Mouse (Mus musculus) thymus, adult 2 months (tissue): ENCODE data around the gene Vmn1r171. TPM values are rescaled to one million over a fixed set of nuclear protein-coding genes. Genes with fewer than 3 reads are reported as not detected.
"Not testable (repeated sequence)": the region's sequence is repeated elsewhere in the genome, so short reads cannot be mapped to it uniquely, and the experiment has no call there.

Experiments
- DNase-seq: peaks from one replicate; pipeline ENCODE4 v3.0.0; 2021
- H3K27ac ChIP-seq: fragments of 200-500 bp; 2 replicates; pipeline ENCODE4 v1.5.1; 2012; ENCODE audit warnings: low read length, control low read depth; ENCODE audit not compliant: control insufficient read depth, insufficient read depth
- H3K27me3 ChIP-seq: fragments of 200-500 bp; 2 replicates; pipeline ENCODE4 v1.6.1; 2012; ENCODE audit warnings: mild to moderate bottlenecking, low read length, moderate library complexity, mixed read lengths; ENCODE audit not compliant: control insufficient read depth, insufficient read depth
- H3K36me3 ChIP-seq: fragments of 200-500 bp; 2 replicates; pipeline ENCODE4 v1.6.1; 2012; ENCODE audit warnings: mild to moderate bottlenecking, low read length, moderate library complexity; ENCODE audit not compliant: control insufficient read depth, insufficient read depth
- H3K4me1 ChIP-seq: fragments of 200-500 bp; replicated peaks from 2 replicates; pipeline ENCODE4 v1.6.1; 2012; ENCODE audit warnings: low read length; ENCODE audit not compliant: control insufficient read depth, insufficient read depth
- H3K4me3 ChIP-seq: fragments of 200-500 bp; 2 replicates; pipeline ENCODE4 v1.5.1; 2012; ENCODE audit warnings: mild to moderate bottlenecking, low read length, control low read depth, moderate library complexity; ENCODE audit not compliant: control insufficient read depth, insufficient read depth
- CTCF ChIP-seq: fragments of 200-500 bp; IDR thresholded peaks from 2 replicates; pipeline ENCODE4 v1.5.1; 2012; ENCODE audit warnings: mild to moderate bottlenecking, control low read depth, low read length, moderate library complexity, borderline replicate concordance; ENCODE audit not compliant: control insufficient read depth, poor library complexity, insufficient read depth; ENCODE audit errors: extremely low read depth
- POLR2A ChIP-seq: fragments of 200-500 bp; IDR thresholded peaks from 2 replicates; pipeline ENCODE4 v1.6.1; 2012; ENCODE audit warnings: mild to moderate bottlenecking, low read length, control low read depth, moderate library complexity; ENCODE audit not compliant: control insufficient read depth, poor library complexity, insufficient read depth; ENCODE audit errors: extremely low read depth
- WGBS: fragments of 180-500 bp; shearing (Covaris S2); methylation state at CpG from one replicate; pipeline ENCODE4 v1.1.7; 2018; 5-methylcytosine and 5-hydroxymethylcytosine counted together
- polyA plus RNA-seq: library from polyadenylated mRNA; depleted of rRNA; stranded (reverse); fragments of >200 nt; gene quantifications from 2 replicates; pipeline ENCODE4 v1.2.3, GENCODE M21; 2012; rRNA removed

The Vmn1r171 gene
- polyA plus RNA-seq, result not detected in 2 replicates

DNA sequence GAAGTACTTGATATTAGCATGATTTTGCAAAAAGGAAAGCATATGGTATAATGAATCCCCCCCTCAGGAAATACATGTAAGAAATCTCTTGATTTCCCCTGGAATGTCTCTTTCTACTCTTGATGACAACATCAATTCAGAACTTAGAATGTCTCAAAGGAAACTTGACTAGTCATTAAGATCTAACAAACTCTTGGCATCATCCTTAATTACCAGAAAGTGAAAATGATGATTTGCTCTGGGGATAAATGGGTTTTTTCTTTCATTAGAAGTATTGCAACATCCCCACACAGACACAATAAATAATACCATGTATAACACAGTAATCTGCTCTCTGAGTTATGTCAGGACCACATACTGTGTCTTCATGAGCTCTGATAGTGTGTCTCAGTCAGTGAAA, at the start of gene Vmn1r171:
Vmn1r171 (plus strand) TSS at position 301 of the 400 bp plus-strand sequence.
- Histone ChIP-seq H3K4me1 (no peaks in the 10 kb centered on the region), H3K4me3 (no peak within 1 kb of the TSS), H3K27me3 (no peaks in the 10 kb centered on the region), H3K36me3 (no peaks in the 10 kb centered on the region), H3K27ac (no peak within 1 kb of the TSS)
- TF ChIP-seq POLR2A (no peak), CTCF (no peak)
- no peak for DNase-seq

- not testable (repeated sequence) for H3K4me1 ChIP-seq, H3K27ac ChIP-seq, H3K36me3 ChIP-seq, H3K27me3 ChIP-seq, DNase-seq, H3K4me3 ChIP-seq
- 31% methylated on average over 1 of the region's 1 CpGs for WGBS
Observed at GRCm38 (mm10) chr7:23605875-23606274, 24.6 kb upstream of the Vmn1r171 start, which contains the start of gene Vmn1r170. Gene Vmn1r170 (plus strand): TSS chr7:23606175.

DNA sequence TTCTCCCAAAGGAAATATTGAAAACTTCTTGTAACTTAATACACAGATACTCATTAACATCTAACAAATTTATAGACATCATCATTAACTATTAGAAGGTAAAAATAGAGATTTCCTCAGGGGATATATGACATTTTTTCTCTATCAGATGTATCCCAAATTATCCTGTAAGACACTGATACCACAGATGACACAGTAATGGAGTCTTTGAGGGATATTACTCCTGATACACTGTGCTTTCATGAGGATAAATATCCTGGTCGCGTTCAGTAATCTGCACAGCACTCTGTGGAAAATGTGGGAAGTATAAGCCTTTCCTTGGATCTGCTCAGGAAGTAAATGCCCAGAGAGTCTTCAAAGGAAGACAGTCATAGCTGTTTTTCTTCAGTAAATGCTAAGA, 27.5 kb downstream of the Vmn1r171 start, which contains the start of gene Vmn1r172:
Vmn1r172 (plus strand) TSS at position 301 of the 400 bp plus-strand sequence.
- no peak for DNase-seq
- WGBS, result 66% methylated on average over 2 of the region's 2 CpGs
- H3K4me1 ChIP-seq, result no peaks in the 10 kb centered on the region
- H3K4me3 ChIP-seq, result no peak within 1 kb of the TSS
- H3K27ac ChIP-seq, result no peak within 1 kb of the TSS
- no peaks in the 10 kb centered on the region for H3K36me3 ChIP-seq
- no peak for TF ChIP-seq CTCF
- no peak for TF ChIP-seq POLR2A
- no peaks in the 10 kb centered on the region for H3K27me3 ChIP-seq

Other genes starting within 250 kb of the Vmn1r171 start
- gene Nlrp5, start 244.8 kb upstream of the Vmn1r171 start, polyA plus RNA-seq, result 0.15 TPM in 1 of 2 replicates, not detected in the other
- not detected in 2 replicates for gene Vmn1r167, start 123.5 kb upstream of the Vmn1r171 start, polyA plus RNA-seq
- gene Vmn1r168, start 91.0 kb upstream of the Vmn1r171 start, polyA plus RNA-seq, result not detected in 2 replicates
- gene Vmn1r169, start 55.2 kb upstream of the Vmn1r171 start, polyA plus RNA-seq, result not detected in 2 replicates
- gene Vmn1r170, start 24.5 kb upstream of the Vmn1r171 start, polyA plus RNA-seq, result not detected in 2 replicates
- gene Vmn1r172, start 27.6 kb downstream of the Vmn1r171 start, polyA plus RNA-seq, result not detected in 2 replicates
- not detected in 2 replicates for gene Vmn1r173, start 70.0 kb downstream of the Vmn1r171 start, polyA plus RNA-seq
- gene Vmn1r174, start 121.5 kb downstream of the Vmn1r171 start, polyA plus RNA-seq, result not detected in 2 replicates
- gene Vmn1r175, start 179.9 kb downstream of the Vmn1r171 start, polyA plus RNA-seq, result not detected in 2 replicates
- gene Vmn1r176, start 206.7 kb downstream of the Vmn1r171 start, polyA plus RNA-seq, result not detected in 2 replicates
- gene Vmn1r177, start 235.7 kb downstream of the Vmn1r171 start, polyA plus RNA-seq, result not detected in 2 replicates